Mouse (Mus musculus): ENCODE results near the gene Stac2. TPM values are rescaled to one million over a fixed set of nuclear protein-coding genes. Genes with fewer than 3 reads are reported as not detected.

Gene Stac2
- polyA plus RNA-seq, 3 experiments from 2014 or later, result 0.23 TPM; not detected in 2

DNA sequence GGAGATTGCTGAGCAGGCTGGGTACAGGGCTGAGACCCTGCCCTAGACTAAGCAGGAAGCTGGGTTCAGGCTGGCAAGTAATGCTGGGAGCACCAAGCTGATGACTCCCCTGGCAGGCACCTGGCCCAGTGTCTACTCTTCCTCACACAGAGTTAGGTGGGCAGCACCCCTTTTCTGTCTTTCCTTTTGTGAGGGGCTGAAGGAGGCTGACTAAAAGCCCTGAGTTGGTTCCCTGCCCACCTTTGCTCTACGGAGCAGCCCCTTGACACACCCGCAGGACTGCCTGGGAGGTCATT is 2.8 kb downstream of the Stac2 start:
- ATAC-seq, result no peak

DNA sequence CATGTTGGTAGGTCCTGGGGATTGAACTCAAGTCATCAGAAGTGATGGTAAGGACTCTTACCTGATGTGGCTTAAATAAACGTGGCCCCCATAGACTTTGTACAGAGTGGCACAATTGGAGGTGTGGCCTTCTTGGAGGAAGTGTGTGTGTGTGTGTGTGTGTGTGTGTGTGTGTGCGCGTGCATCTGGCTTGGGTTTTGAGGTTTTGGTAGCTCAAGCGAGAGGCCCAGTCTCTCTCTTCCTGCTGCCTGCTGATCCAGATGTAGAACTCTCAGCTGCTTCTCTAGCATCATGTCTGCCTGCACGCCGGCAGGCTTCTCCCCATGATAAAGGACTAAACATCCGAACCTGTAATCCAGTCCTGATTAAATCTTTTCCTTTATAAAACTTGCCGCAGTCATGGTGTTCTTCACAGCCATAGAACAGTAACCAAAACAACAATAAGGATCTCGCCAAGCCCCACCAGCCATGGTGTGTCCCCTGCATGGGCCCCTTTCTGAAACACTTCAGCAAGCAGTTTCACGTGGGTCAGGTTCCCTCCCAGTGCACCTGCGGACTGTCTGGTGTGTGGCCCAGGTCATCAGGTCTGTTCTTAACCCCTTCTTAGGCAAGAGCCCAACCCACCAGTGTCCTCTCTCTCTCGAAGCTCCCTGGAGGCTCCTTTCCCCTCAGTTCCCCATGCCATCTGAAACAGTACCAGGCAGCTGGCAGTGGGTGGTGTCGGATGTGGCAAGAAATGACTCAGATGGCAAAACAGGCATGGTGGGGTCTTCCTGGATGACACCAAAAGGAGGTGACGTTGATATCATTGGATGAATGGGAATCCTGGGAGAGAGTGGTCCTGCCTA is 3.4 kb downstream of the Stac2 start:
- ATAC-seq, result peak; percentile 46

DNA sequence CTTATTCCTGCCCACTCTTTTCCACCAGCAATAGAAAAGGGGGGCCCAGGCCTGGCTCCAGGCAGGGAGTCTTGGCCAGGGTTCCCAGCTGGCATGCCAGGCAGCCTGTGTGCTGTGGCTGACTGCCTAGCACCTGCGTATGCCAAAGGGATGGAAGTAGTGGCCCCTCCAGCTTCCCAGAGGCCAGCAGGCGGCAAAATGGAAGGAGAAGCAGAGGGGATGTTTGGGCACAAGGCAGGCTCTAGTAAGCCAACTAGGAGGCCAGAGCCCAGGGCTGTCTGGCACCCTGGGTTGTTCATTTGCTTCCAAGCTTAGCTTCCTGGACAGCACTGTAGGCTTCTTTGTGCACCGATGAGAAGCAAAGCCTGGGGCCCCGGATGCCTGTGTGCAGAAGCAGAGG is 5.5 kb downstream of the Stac2 start:
- no peak for ATAC-seq

DNA sequence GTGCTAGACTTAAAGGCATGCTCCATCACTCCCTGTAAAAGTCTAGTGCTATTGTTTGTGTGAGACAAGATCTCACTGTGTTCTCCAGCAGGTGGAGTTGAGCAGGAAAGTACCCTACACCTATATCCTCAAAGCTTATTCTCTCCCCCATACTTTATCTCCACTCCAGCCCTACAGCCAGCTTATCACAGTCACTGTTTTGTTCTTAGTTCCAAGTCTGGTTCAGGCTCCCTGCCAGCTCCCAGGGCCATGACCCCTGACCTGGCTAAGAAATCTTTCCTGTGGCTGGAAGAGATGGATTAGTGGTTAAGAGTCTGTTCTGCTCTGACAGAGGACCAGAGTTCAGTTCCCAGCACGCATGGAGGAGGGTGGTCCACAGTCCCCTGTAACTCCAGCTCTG is 6.8 kb downstream of the Stac2 start:
- ATAC-seq, result no peak

DNA sequence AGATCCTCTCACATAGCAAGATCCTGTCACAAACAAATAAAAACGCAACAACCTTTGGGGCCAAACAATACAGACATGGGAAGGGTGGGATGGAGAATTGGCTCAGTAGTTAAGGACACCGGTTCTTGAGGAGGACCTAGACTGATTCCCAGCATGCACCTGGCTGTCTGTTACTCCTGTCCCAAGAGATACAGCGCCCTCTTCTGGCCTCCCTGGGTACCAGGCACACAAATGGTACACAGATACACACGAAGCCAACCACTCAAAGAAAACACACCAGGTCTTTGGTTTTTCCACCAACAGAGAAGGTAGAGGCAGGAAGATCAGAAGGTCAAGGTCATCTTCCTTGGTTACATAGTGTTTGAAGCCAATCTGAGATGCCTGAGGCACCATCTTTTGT is 7.7 kb downstream of the Stac2 start:
- no peak for ATAC-seq

GRCm38 (mm10) chr11:98044074-98044473 is 9.2 kb downstream of the Stac2 start:
- no peak for ATAC-seq

GRCm38 (mm10) chr11:98042741-98043140 is 10.5 kb downstream of the Stac2 start:
- no peak for ATAC-seq

GRCm38 (mm10) chr11:98040975-98041374 is 12.3 kb downstream of the Stac2 start:
- no peak for ATAC-seq

DNA sequence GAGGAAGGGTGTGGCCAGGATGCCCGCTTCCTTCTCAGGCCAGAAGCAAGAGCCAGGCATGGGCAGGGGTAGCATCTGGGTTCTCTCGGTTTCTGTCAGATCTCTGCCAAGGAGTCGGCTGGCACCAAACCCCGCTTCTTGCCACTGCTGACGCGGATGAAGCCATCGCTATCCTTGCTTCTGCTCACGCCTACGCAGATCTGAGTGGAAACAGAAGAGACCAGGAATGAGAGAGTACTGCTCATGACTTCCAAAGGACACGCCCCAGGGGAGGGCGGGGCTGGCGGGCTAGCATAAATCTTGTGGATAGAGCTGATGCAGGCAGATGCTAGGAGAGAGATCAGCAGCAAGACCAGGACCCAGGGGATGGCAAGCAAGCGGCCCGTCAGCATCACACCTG is 15.4 kb downstream of the Stac2 start:
- no peak for ATAC-seq

- no peak for ATAC-seq
Observed at GRCm38 (mm10) chr11:98035977-98036377, 17.3 kb downstream of the Stac2 start.

GRCm38 (mm10) chr11:98034840-98035239 is 18.4 kb downstream of the Stac2 start:
- no peak for ATAC-seq

DNA sequence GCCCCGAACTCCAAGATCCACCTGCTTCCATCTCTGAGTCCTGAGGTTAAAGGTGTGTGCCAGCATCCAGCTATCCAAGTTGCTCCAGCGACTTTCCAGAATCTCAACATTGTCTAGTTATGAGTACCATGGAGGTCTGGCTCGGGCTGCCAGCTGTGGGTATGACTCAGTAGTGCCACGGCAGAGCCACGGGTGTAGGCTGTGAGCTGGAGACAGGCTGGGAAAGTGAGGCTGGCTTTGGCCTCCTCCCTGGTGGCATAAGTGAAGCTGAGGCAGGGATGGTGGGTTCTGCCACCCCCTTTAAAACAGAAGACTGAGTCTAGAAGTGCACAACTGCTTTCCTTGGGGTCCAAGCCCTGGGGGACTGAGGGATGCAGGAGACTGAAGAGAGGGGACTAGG is 19.2 kb downstream of the Stac2 start:
- no peak for ATAC-seq

- no peak for ATAC-seq
Observed at GRCm38 (mm10) chr11:98031443-98031770, 21.9 kb downstream of the Stac2 start.

DNA sequence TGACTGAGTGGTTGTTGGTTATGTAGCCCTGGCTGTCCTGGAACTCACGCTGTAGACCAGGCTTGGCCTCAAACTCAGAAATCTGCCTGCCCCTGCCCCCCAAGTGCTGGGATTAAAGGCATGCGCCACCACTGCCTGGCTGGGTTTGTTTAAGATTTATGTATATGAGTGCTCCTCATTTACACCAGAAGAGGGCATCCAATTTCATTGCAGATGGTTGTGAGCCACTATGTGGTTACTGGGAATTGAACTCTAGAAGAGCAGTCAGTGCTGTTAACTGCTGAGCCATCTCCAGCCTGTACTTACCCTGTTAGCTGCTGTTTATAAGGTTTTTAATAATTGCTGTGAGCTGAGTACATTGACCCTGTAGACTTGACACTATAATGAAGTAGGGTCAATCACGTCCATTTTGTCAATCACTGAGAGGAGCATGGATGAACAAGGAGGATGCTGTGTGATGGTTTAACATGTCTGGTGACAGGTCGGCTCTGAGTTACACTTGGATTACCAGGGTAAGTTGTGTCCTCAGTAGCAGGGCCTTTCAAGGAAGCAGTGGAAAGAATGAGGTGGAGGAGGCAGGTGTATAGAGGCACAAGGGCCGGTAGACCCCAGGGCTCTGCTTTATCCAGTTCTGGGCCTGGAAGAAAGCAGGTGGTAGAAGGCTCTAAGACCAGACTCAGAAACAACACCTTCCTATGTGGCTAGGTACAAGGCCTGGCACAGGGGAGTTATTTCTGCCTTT is 22.4 kb downstream of the Stac2 start:
- no peak for ATAC-seq

DNA sequence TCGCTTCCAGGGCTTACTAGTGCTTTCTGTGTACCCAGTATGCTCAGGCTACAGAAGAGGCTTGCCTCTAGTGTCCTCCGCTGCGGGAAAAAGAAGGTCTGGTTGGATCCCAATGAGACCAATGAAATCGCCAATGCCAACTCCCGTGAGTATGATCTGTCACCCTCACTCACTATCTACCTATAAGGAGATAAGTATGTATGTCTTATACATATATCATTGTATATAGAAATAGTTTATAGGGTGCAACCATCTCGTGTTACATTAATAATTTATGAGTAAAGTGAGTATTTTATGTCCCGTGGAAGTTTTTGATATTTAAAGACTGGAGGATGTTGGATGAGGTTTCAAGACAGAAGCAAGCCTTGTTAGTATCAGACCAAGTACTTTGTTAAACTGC is 25.5 kb downstream of the Stac2 start:
- ATAC-seq, result no peak

- peak; percentile 14 for ATAC-seq
Observed at GRCm38 (mm10) chr11:98027297-98027688, 26.0 kb downstream of the Stac2 start.

DNA sequence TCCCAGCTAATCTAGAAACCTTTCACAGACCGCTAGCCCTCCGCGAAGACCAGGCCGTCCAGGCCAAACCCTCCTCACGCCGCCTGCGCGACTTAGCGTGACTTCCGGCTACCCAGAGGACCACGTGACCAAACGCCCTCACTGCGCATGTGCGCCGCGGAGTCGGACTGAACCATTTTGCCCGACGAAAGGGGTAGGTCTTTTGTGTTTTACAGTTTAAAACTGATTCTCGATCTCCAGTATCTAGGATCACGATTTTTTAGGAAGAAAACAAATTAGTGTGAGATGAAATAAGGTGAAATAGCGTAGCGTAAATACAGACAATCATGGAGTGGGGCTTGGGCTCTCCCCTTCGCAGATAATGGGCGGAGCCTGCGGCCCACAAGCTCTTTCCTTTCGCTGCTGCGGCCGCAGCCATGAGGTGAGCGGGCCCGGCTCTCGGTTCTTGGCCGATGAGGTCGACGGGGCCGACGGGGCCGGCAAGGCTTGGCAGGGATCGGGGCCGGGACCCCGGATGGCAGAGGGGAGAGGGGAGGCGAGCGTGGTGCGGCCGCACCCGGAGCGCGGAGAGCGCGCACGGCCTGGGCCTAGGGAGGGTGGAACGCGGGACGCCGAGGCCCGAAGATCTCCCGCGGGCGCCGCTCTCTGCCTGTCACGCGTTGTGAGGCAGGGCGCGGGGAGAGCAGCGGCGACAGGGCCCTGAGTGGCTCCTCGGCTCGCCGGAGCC is 26.5 kb downstream of the Stac2 start, which contains the start of gene Rpl19:
Rpl19 (plus strand) TSS at position 141 of the 727 bp plus-strand sequence.
- ATAC-seq, result peak; percentile 76

GRCm38 (mm10) chr11:98026248-98026569 is 27.1 kb downstream of the Stac2 start:
- ATAC-seq, result no peak

GRCm38 (mm10) chr11:98024516-98024915 is 28.7 kb downstream of the Stac2 start:
- no peak for ATAC-seq

- no peak for ATAC-seq
Observed at GRCm38 (mm10) chr11:98022555-98023371, 30.5 kb downstream of the Stac2 start, which contains the start of gene Cacnb1. Cacnb1 (minus strand) TSS chr11:98023034.

DNA sequence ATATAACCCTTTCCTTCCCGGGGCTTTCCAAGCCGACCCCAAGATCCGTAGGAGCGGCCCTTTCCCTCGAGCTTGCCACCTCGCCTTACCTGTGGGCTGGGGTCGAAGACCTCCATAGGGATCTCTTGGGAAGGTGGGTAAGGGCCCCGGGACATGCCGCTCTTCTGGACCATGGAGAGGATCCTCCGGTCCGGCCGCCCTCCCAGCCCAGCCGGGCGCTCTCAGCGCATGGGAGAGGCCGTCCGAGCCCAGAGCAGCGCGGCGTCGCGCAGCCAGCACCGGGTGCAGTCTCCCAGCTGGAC is 31.1 kb downstream of the Stac2 start:
- no peak for ATAC-seq

DNA sequence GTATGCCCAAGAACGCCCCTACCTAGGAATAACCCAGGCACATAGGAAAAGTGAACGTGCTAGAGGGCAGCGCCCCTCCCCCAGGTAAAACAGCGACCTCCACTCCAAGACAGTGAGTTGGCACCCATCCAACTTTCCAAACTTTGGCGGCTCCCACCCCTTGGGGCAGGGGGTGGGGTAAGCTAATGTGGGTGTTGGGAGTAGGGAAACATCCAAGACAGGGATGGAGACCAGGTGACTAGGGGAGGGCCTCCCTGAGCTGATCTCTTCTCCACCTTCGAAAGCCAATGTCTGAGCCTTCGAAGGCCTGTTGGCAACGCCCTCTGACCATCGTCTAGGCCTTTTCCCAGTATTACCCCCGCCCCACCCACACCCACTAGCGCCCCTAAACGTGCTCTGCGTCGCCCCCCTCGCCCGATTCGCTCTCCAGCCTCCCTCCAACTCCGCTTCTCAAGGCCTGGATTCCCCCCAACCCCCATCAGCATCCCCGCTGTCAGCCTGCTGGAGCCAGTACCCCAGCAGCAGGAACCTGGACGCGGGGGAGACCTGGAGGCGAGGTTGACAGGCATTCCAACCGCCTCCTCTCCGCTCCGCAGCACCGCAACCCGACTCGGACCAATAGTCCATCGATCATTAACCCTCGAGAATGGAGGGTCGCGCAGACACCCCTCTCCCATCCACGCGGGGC is 31.6 kb downstream of the Stac2 start:
- ATAC-seq, result no peak
